Mouse (Mus musculus) olfactory bulb, adult 2 months (tissue): ENCODE results near the gene Sccpdh. TPM values are rescaled to one million over a fixed set of nuclear protein-coding genes. Genes with fewer than 3 reads are reported as not detected.
"Not testable (repeated sequence)": the region's sequence is repeated elsewhere in the genome, so short reads cannot be mapped to it uniquely, and the experiment has no call there.

Experiments used
- H3K27ac ChIP-seq: fragments of 200-500 bp; 2 replicates; pipeline ENCODE4 v1.5.1; 2012; ENCODE audit warnings: low read depth, low read length; ENCODE audit not compliant: insufficient read depth
- H3K4me1 ChIP-seq: fragments of 200-500 bp; 2 replicates; pipeline ENCODE4 v1.6.1; 2012; ENCODE audit warnings: low read length; ENCODE audit not compliant: control insufficient read depth, insufficient read depth
- H3K4me3 ChIP-seq: fragments of 200-500 bp; 2 replicates; pipeline ENCODE4 v1.5.1; 2012; ENCODE audit warnings: mild to moderate bottlenecking, low read depth, low read length, moderate library complexity; ENCODE audit not compliant: insufficient read depth
- CTCF ChIP-seq: fragments of 200-500 bp; IDR thresholded peaks from 2 replicates; pipeline ENCODE4 v1.5.1; 2012; ENCODE audit warnings: low read depth, mild to moderate bottlenecking, low read length, moderate library complexity; ENCODE audit not compliant: insufficient read depth
- POLR2A ChIP-seq: fragments of 200-500 bp; IDR thresholded peaks from 2 replicates; pipeline ENCODE4 v1.6.1; 2012; ENCODE audit warnings: mild to moderate bottlenecking, low read depth, low read length, moderate library complexity; ENCODE audit not compliant: insufficient read depth
- WGBS: fragments of 180-500 bp; shearing (Covaris S2); methylation state at CpG from one replicate; pipeline ENCODE4 v1.1.7; 2018; 5-methylcytosine and 5-hydroxymethylcytosine counted together
- polyA plus RNA-seq: library from polyadenylated mRNA; stranded (reverse); fragments of >200 nt; gene quantifications from 2 replicates; pipeline ENCODE4 v1.2.4, GENCODE M21; 2012; ENCODE audit warnings: low replicate concordance; ENCODE audit not compliant: missing spikeins, insufficient read depth, insufficient read length

Gene Sccpdh
- polyA plus RNA-seq, 1 experiment = not detected

DNA sequence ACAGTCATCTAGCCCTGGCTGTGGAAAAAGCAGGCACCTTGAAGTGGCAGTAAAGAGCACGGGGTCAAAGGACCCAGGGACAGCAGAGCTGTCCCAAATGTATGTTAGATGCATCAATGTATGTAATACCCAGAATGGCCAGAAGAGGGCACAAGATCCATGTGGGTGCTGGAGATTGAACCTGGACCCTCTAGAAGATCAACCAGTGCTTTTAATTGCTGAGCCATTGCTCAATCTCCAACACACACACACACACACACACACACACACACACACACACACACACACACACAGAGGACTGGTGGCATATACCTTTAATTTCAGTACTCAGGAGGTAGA is 34.6 kb upstream of the Sccpdh start:
- TF ChIP-seq POLR2A (no peak), CTCF (no peak)
- H3K4me1 ChIP-seq = peaks cover 6% of the 10 kb centered on the region; the same call in 1 of the 2 replicates
- WGBS = 30% methylated on average over 1 of the region's 1 CpGs

DNA sequence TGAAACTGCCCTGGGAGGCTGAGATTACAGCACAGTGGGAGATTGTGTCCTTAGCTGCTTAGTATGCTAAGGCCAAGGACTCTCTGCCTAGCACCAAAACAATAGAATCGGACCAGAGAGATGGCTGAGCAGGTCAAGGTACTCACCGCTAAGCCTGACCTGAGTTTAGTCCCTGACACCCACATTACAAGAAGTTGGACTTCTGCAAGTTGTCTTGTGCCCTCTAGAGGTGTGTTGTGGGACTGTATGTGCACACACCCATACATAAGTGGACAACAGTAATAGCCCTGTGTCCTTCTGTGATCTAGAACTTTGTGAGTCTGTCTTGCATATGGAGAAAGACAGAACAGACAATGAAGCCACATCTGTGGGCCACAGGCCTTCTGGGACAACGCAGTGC is 33.9 kb upstream of the Sccpdh start:
- 83% methylated on average over 3 of the region's 3 CpGs for WGBS
- TF ChIP-seq POLR2A = no peak
- no peak for TF ChIP-seq CTCF
- Histone ChIP-seq H3K27ac (no peak overlapping the region), H3K4me1 (peaks cover 4% of the 10 kb centered on the region; the same call in 1 of the 2 replicates), H3K4me3 (no peak overlapping the region)

More for the DNA sequence above, 34.6 kb upstream of the Sccpdh start:
- H3K27ac ChIP-seq = no peak overlapping the region
- no peak overlapping the region for H3K4me3 ChIP-seq

GRCm38 (mm10) chr1:179642726-179643125 is 25.3 kb upstream of the Sccpdh start:
- 87% methylated on average over 4 of the region's 4 CpGs for WGBS
- TF ChIP-seq POLR2A (no peak), CTCF (no peak)
- H3K4me3 ChIP-seq = no peak overlapping the region
- H3K27ac ChIP-seq = no peak overlapping the region
- H3K4me1 ChIP-seq = no peaks in the 10 kb centered on the region; the same call in 1 of the 2 replicates

DNA sequence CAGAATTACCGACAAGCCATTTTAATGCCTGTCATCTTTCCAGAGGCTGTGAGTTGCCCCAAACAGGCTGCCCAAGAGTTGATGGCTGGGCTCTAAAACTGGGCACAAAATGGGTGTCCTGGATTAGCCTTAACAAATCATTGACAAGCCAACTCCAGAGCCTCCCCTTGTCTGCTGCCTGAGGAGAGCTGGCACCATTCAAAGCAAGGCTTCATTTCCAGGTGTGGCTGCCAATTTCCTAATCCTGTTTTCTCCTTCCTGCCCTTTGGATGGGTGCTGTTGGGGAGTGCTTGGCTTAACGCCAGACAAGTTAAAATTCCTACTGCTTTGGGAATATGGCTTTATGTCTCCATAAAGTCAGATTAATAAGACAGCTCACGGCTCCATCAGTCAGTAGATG is 23.9 kb upstream of the Sccpdh start:
- no peak for TF ChIP-seq POLR2A
- no peak overlapping the region for H3K27ac ChIP-seq
- WGBS = 63% methylated on average over 3 of the region's 3 CpGs
- H3K4me1 ChIP-seq = no peaks in the 10 kb centered on the region; the same call in 1 of the 2 replicates
- no peak overlapping the region for H3K4me3 ChIP-seq

GRCm38 (mm10) chr1:179645101-179645979 is 22.7 kb upstream of the Sccpdh start:
- 64% methylated on average over 13 of the region's 13 CpGs for WGBS
- no peaks in the 10 kb centered on the region; the same call in 1 of the 2 replicates for H3K4me1 ChIP-seq
- peak overlapping the region; percentile 50 for H3K4me3 ChIP-seq
- TF ChIP-seq POLR2A = no peak
- peak; percentile 68 for TF ChIP-seq CTCF
- no peak overlapping the region for H3K27ac ChIP-seq

DNA sequence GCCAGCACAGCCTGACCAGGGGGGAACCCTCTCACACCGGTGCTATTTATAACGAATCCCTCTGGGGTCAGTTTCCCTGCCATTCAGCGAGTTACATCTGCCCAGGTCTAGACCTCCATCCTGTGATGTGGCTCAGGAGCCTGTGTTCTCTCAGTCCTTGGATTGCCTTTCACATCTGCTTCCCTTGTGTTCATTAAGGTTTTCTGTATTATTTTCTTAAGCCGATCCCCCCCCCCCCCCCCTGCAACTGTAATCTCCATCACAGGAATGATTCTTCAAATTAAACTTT is 22.1 kb upstream of the Sccpdh start:
- H3K27ac ChIP-seq = no peak overlapping the region
- no peak for TF ChIP-seq POLR2A
- peak; percentile 2; the same call in 1 of the 2 replicates for TF ChIP-seq CTCF
- WGBS = 15% methylated on average over 4 of the region's 4 CpGs
- no peaks in the 10 kb centered on the region; the same call in 1 of the 2 replicates for H3K4me1 ChIP-seq
- peak overlapping the region; percentile 50 for H3K4me3 ChIP-seq

DNA sequence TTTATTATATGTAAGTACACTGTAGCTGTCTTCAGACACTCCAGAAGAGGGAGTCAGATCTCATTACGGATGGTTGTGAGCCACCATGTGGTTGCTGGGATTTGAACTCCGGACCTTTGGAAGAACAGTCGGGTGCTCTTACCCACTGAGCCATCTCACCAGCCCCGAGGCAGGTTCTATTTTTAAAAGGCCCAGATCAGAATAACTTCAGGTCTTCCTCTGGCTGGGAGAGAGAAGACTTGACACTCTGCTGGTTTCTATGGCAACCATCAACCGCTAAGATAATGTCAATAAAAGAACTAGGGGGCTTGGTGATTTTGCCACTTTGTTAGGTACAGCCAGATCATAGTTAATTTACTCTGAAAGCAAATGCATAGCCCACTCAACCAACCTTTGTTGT is 19.3 kb upstream of the Sccpdh start:
- not testable (repeated sequence) for H3K4me1 ChIP-seq, H3K4me3 ChIP-seq, H3K27ac ChIP-seq
- 69% methylated on average over 4 of the region's 5 CpGs for WGBS

DNA sequence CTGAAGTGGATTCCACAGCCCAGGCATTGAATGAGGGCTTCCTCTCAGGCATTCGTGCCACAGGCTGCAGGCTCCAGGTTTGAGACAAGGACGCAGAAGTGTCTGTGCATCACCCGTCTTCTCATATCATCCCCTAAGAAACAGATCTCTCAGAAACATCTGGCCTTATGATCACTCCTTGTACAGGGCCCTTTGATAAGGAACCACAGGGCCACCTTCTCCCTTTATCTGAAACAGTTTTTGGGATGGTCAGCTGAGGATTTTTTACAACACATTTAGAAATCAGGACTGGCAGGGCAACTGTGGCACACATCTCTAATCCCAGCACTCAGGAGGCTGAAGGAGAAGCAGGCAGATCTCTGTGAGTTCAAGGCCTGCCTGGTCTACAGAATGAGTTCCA is 18.7 kb upstream of the Sccpdh start:
- 95% methylated on average over 3 of the region's 3 CpGs for WGBS
- Histone ChIP-seq H3K4me1 (no peaks in the 10 kb centered on the region; the same call in 1 of the 2 replicates), H3K27ac (no peak overlapping the region), H3K4me3 (no peak overlapping the region)
- TF ChIP-seq POLR2A (no peak), CTCF (no peak)

- TF ChIP-seq CTCF (no peak), POLR2A (no peak)
- Histone ChIP-seq H3K4me3 (no peak overlapping the region), H3K4me1 (no peaks in the 10 kb centered on the region; the same call in 1 of the 2 replicates), H3K27ac (no peak overlapping the region)
- 88% methylated on average over 4 of the region's 4 CpGs for WGBS
Measured at GRCm38 (mm10) chr1:179650284-179650683, 17.7 kb upstream of the Sccpdh start.
